Mouse (Mus musculus): ENCODE measurements at regions not wholly inside any gene's neighbourhood (a gene's known extent, or its start where the extent isn't known, plus 50 kb on each side); places are given as distances from the start of the nearest gene placed in this dataset.

DNA sequence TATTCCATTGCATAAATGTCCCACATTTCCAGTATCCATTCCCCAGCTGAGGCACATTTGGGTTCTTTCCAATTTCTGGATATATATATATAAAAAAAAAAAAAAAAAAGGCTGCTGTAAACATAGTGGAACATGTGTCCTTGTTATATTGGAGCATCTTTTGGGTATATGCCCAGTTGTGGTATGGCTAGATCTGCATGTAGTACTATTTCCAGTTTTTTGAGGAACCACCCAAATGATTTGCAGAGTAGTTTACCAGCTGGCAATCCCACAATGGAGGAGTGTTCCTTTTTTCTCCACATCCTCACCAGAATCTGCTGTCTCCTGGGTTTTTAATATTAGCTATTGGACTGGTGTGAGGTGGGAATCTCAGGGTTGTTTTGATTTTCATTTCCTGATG, 650.3 kb downstream of the Serpinb8 start:
- no peak for ATAC-seq (ENCODE audit: insufficient number of reproducible peaks, insufficient read depth, low FRiP score, low read depth)
- no peaks in the 10 kb centered on the region for H3K36me3 ChIP-seq (ENCODE audit: control insufficient read depth, insufficient read depth, low read length)

DNA sequence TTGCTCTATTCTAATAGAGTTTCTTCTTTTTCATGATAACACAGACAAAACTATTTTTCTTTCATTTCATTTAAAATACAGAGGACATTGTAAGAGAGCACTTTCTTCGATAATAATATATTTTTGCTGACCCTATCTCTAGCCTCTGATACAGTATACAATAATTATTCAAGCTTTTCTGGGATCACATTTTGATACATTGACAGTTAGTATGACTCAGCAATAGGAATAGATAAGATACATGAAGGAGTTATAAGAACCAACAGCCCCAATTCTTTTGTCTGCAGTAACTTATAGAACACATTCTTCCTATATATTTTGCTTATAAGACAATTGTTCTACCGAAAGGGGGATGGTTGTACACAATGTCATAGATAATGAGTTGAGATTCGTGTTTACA, 665.3 kb downstream of the Serpinb8 start:
- Histone ChIP-seq H3K9ac (replicated peaks; ENCODE audit: low read depth, low read length) (no peak overlapping the region), H3K4me3 (ENCODE audit: low read depth, low read length) (no peak overlapping the region), H3K36me3 (ENCODE audit: control insufficient read depth, insufficient read depth, low read length) (no peaks in the 10 kb centered on the region), H3K27me3 (ENCODE audit: control insufficient read depth, insufficient read depth, low read length) (no peaks in the 10 kb centered on the region), H3K4me1 (ENCODE audit: control insufficient read depth, insufficient read depth, low read length) (no peaks in the 10 kb centered on the region), H3K4me2 (replicated peaks; ENCODE audit: low read depth, low read length) (no peak overlapping the region), H3K27ac (ENCODE audit: low read length) (no peak overlapping the region), H3K9me3 (ENCODE audit: control insufficient read depth, low read depth, low read length) (no peaks in the 10 kb centered on the region)
- no peak for ATAC-seq (ENCODE audit: insufficient number of reproducible peaks, insufficient read depth, low FRiP score, low read depth)
- 80% methylated on average over 3 of the region's 3 CpGs for WGBS

More for the DNA sequence above, 650.3 kb downstream of the Serpinb8 start:
- Histone ChIP-seq H3K27me3 (ENCODE audit: control insufficient read depth, insufficient read depth, low read length) (no peaks in the 10 kb centered on the region), H3K9ac (replicated peaks; ENCODE audit: low read depth, low read length) (no peak overlapping the region), H3K4me1 (ENCODE audit: control insufficient read depth, insufficient read depth, low read length) (no peaks in the 10 kb centered on the region), H3K27ac (ENCODE audit: low read length) (no peak overlapping the region), H3K9me3 (ENCODE audit: control insufficient read depth, low read depth, low read length) (no peaks in the 10 kb centered on the region), H3K4me3 (ENCODE audit: low read depth, low read length) (no peak overlapping the region), H3K4me2 (replicated peaks; ENCODE audit: low read depth, low read length) (no peak overlapping the region)

DNA sequence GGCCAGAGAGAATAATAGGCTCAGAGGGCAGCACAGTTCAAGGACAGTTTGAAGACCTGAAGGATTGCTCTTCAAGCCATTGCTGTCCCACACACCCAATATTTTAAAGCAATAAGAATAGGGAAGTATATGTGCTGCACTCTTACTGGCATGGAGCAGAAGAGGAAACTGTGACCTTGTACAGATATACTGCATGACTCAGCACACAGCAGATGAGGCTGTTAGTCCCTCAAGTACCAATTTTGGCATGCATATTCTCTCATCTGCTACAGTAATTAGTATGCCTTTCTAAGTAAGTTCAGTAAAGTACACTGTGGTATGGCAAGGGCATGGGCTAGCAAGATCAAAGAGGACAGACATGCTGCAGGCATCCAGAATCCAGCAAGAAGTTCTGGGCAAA, 669.5 kb downstream of the Serpinb8 start:
- ATAC-seq (ENCODE audit: insufficient number of reproducible peaks, insufficient read depth, low FRiP score, low read depth): no peak
- no peak overlapping the region for H3K4me2 ChIP-seq (replicated peaks; ENCODE audit: low read depth, low read length)
- no peak overlapping the region for H3K4me3 ChIP-seq (ENCODE audit: low read depth, low read length)
- no peaks in the 10 kb centered on the region for H3K27me3 ChIP-seq (ENCODE audit: control insufficient read depth, insufficient read depth, low read length)
- H3K36me3 ChIP-seq (ENCODE audit: control insufficient read depth, insufficient read depth, low read length): no peaks in the 10 kb centered on the region
- H3K4me1 ChIP-seq (ENCODE audit: control insufficient read depth, insufficient read depth, low read length): no peaks in the 10 kb centered on the region
- no peak overlapping the region for H3K9ac ChIP-seq (replicated peaks; ENCODE audit: low read depth, low read length)
- H3K9me3 ChIP-seq (ENCODE audit: control insufficient read depth, low read depth, low read length): no peaks in the 10 kb centered on the region
- H3K27ac ChIP-seq (ENCODE audit: low read length): no peak overlapping the region

DNA sequence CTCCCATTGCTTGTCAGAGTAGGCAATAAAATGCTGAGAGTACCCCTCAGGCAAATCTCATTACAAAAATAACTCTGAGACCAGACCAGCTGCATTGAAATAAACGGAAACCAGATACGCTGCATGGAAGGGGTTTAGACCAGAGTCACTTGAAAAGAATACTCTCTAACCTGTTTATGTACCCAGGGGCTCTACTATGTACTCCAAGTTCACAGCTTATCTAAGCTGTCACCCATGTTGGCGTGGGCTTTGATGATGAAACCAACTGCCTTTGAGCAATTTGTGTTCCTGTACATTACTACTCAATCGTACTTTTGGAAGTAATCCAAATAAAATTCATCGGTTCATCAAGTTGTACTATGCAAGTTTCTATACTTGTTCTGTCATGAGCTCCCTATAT, 692.3 kb downstream of the Serpinb8 start:
- no peak overlapping the region for H3K4me3 ChIP-seq (ENCODE audit: low read depth, low read length)
- H3K4me1 ChIP-seq (ENCODE audit: control insufficient read depth, insufficient read depth, low read length): no peaks in the 10 kb centered on the region
- no peak overlapping the region for H3K9ac ChIP-seq (replicated peaks; ENCODE audit: low read depth, low read length)
- no peaks in the 10 kb centered on the region for H3K9me3 ChIP-seq (ENCODE audit: control insufficient read depth, low read depth, low read length)
- no peak overlapping the region for H3K27ac ChIP-seq (ENCODE audit: low read length)
- no peak for ATAC-seq (ENCODE audit: insufficient number of reproducible peaks, insufficient read depth, low FRiP score, low read depth)
- 72% methylated on average over 5 of the region's 5 CpGs for WGBS
- H3K4me2 ChIP-seq (replicated peaks; ENCODE audit: low read depth, low read length): no peak overlapping the region
- no peaks in the 10 kb centered on the region for H3K36me3 ChIP-seq (ENCODE audit: control insufficient read depth, insufficient read depth, low read length)
- H3K27me3 ChIP-seq (ENCODE audit: control insufficient read depth, insufficient read depth, low read length): no peaks in the 10 kb centered on the region

DNA sequence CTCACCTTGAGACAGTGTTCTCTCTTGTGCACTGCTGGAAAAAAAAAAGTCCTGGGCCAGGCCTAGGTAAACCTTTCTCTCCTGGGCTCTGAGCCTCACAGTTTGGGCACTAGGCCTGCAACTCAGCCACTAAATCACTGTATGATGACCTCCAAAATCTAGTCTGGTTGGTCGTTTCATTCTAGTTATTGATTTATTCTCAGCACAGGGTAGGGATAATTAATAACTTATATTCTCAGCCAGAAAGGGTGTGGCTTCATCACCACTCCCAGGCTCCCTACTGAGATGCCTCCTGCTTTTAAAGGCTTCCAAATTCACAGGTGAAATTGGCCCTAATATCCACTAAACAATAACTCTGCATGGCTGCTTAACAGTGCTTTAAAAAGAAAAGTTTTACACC, 696.8 kb downstream of the Serpinb8 start:
- no peak for ATAC-seq (ENCODE audit: insufficient number of reproducible peaks, insufficient read depth, low FRiP score, low read depth)
- Histone ChIP-seq H3K9me3 (ENCODE audit: control insufficient read depth, low read depth, low read length) (no peaks in the 10 kb centered on the region), H3K4me3 (ENCODE audit: low read depth, low read length) (no peak overlapping the region), H3K27ac (ENCODE audit: low read length) (no peak overlapping the region), H3K36me3 (ENCODE audit: control insufficient read depth, insufficient read depth, low read length) (no peaks in the 10 kb centered on the region), H3K27me3 (ENCODE audit: control insufficient read depth, insufficient read depth, low read length) (no peaks in the 10 kb centered on the region), H3K4me1 (ENCODE audit: control insufficient read depth, insufficient read depth, low read length) (no peaks in the 10 kb centered on the region), H3K9ac (replicated peaks; ENCODE audit: low read depth, low read length) (no peak overlapping the region), H3K4me2 (replicated peaks; ENCODE audit: low read depth, low read length) (no peak overlapping the region)
- 63% methylated on average over 1 of the region's 1 CpGs for WGBS

Data from stomach, embryonic 14.5 days (tissue).